Mouse (Mus musculus): ENCODE measurements at regions not wholly inside any gene's neighbourhood (a gene's known extent, or its start where the extent isn't known, plus 50 kb on each side); places are given as distances from the start of the nearest gene placed in this dataset.

- TF ChIP-seq CHD2 (IDR thresholded peaks at IDR 0.05; ENCODE audit: low read depth, low read length) (no peak), HCFC1 (IDR thresholded peaks at IDR 0.05; ENCODE audit: borderline replicate concordance, insufficient read depth, low read length) (no peak)
These were observed 127.9 kb upstream of the Nr5a2 start for GRCm38 (mm10) chr1:137088148-137088547.

All from ES-E14 (cell line).